Mouse (Mus musculus) embryonic facial prominence, embryonic 13.5 days (tissue): ENCODE results near the gene Tmem101. TPM values are rescaled to one million over a fixed set of nuclear protein-coding genes. Genes with fewer than 3 reads are reported as not detected.

ENCODE experiments used
- ATAC-seq: fragments of 200-750 bp; cut with Nextera tagmentation; 2 replicates; pipeline ENCODE4 v1.8.0; 2017; ENCODE audit warnings: low read depth; ENCODE audit not compliant: insufficient number of reproducible peaks, insufficient read depth, low FRiP score, low TSS enrichment
- H3K27ac ChIP-seq: fragments of 300-500 bp; sonication (generic); 2 replicates; pipeline ENCODE4 v1.5.1; 2015; ENCODE audit warnings: moderate library complexity, mild to moderate bottlenecking, inconsistent platforms
- H3K27me3 ChIP-seq: fragments of 300-500 bp; sonication (generic); 2 replicates; pipeline ENCODE4 v1.6.1; 2015; ENCODE audit warnings: mild to moderate bottlenecking, inconsistent platforms
- H3K36me3 ChIP-seq: fragments of 300-500 bp; sonication (generic); 2 replicates; pipeline ENCODE4 v1.6.1; 2015; ENCODE audit warnings: mild to moderate bottlenecking, inconsistent platforms
- H3K4me1 ChIP-seq: fragments of 300-500 bp; sonication (generic); 2 replicates; pipeline ENCODE4 v1.6.1; 2015; ENCODE audit warnings: inconsistent platforms
- H3K4me2 ChIP-seq: fragments of 300-500 bp; sonication (generic); 2 replicates; pipeline ENCODE4 v1.6.1; 2015; ENCODE audit warnings: moderate library complexity, mild to moderate bottlenecking, inconsistent platforms
- H3K4me3 ChIP-seq: fragments of 300-500 bp; sonication (generic); 2 replicates; pipeline ENCODE4 v1.5.1; 2015; ENCODE audit warnings: mild to moderate bottlenecking, inconsistent platforms
- H3K9ac ChIP-seq: fragments of 300-500 bp; sonication (generic); 2 replicates; pipeline ENCODE4 v1.6.1; 2015; ENCODE audit warnings: mild to moderate bottlenecking, inconsistent platforms
- H3K9me3 ChIP-seq: fragments of 300-500 bp; sonication (generic); 2 replicates; pipeline ENCODE4 v1.6.1; 2016; ENCODE audit warnings: inconsistent platforms
- WGBS: fragments of 180-500 bp; shearing (Covaris S2); methylation state at CpG from one replicate; pipeline ENCODE4 v1.1.7; 2015; ENCODE audit warnings: mixed read lengths; 5-methylcytosine and 5-hydroxymethylcytosine counted together
- polyA plus RNA-seq: library from polyadenylated mRNA; unstranded; fragments of >200 nt; fragmentation: Nextera tagmentation; extraction: Ambion mirVana; gene quantifications from 2 replicates; pipeline ENCODE4 v1.2.1, GENCODE M21; 2015

The Tmem101 gene
- 45.4 and 45.5 TPM in 2 replicates for polyA plus RNA-seq

- Histone ChIP-seq H3K9me3 (no peaks in the 10 kb centered on the region), H3K4me3 (peak within 1 kb of the TSS; percentile 73), H3K4me2 (peak within 1 kb of the TSS; percentile 89), H3K27ac (peak within 1 kb of the TSS; percentile 76), H3K4me1 (peaks cover 10% of the 10 kb centered on the region), H3K36me3 (peaks cover 34% of the 10 kb centered on the region), H3K9ac (peak within 1 kb of the TSS; percentile 84), H3K27me3 (no peaks in the 10 kb centered on the region)
- peak; percentile 54; the same call in 1 of the 2 replicates for ATAC-seq
- WGBS: under 1% methylated on average over 37 of the region's 37 CpGs
These were observed at the start of gene Tmem101 for GRCm38 (mm10) chr11:102156039-102156785. Gene Tmem101 (minus strand): TSS chr11:102156404.

- Histone ChIP-seq H3K4me1 (peaks cover 4% of the 10 kb centered on the region; the same call in 1 of the 2 replicates), H3K27ac (no peak overlapping the region), H3K9me3 (no peaks in the 10 kb centered on the region), H3K27me3 (no peaks in the 10 kb centered on the region), H3K36me3 (peaks cover 97% of the 10 kb centered on the region), H3K4me2 (no peak overlapping the region), H3K4me3 (no peak overlapping the region), H3K9ac (no peak overlapping the region)
- ATAC-seq: no peak
- WGBS: 74% methylated on average over 12 of the region's 12 CpGs
These were observed 45.2 kb upstream of the Tmem101 start for GRCm38 (mm10) chr11:102201408-102201821.

GRCm38 (mm10) chr11:102199856-102200255 is 43.7 kb upstream of the Tmem101 start:
- H3K27me3 ChIP-seq: no peaks in the 10 kb centered on the region
- H3K9ac ChIP-seq: no peak overlapping the region
- H3K4me2 ChIP-seq: no peak overlapping the region
- H3K9me3 ChIP-seq: no peaks in the 10 kb centered on the region
- no peak for ATAC-seq
- H3K36me3 ChIP-seq: peaks cover 98% of the 10 kb centered on the region
- no peak overlapping the region for H3K4me3 ChIP-seq
- 0 out of 2 replicates have a peak, but pooled peaks cover 3% of the 10 kb centered on the region for H3K4me1 ChIP-seq
- no peak overlapping the region for H3K27ac ChIP-seq
- 64% methylated on average over 9 of the region's 9 CpGs for WGBS

GRCm38 (mm10) chr11:102198245-102198644 is 42.0 kb upstream of the Tmem101 start:
- H3K4me1 ChIP-seq: 0 out of 2 replicates have a peak, but pooled peaks cover 3% of the 10 kb centered on the region
- WGBS: 78% methylated on average over 6 of the region's 6 CpGs
- no peak for ATAC-seq
- H3K27me3 ChIP-seq: no peaks in the 10 kb centered on the region
- H3K9me3 ChIP-seq: no peaks in the 10 kb centered on the region
- H3K4me2 ChIP-seq: no peak overlapping the region
- H3K27ac ChIP-seq: no peak overlapping the region
- no peak overlapping the region for H3K4me3 ChIP-seq
- peaks cover 97% of the 10 kb centered on the region for H3K36me3 ChIP-seq
- H3K9ac ChIP-seq: no peak overlapping the region

GRCm38 (mm10) chr11:102196018-102196797 is 40.0 kb upstream of the Tmem101 start:
- no peak overlapping the region for H3K9ac ChIP-seq
- H3K9me3 ChIP-seq: no peaks in the 10 kb centered on the region
- H3K27me3 ChIP-seq: no peaks in the 10 kb centered on the region
- 84% methylated on average over 21 of the region's 21 CpGs for WGBS
- H3K36me3 ChIP-seq: peaks cover 93% of the 10 kb centered on the region
- peaks cover 2% of the 10 kb centered on the region; the same call in 1 of the 2 replicates for H3K4me1 ChIP-seq
- H3K4me3 ChIP-seq: no peak overlapping the region
- H3K4me2 ChIP-seq: no peak overlapping the region
- no peak overlapping the region for H3K27ac ChIP-seq
- ATAC-seq: no peak

- Histone ChIP-seq H3K9me3 (no peaks in the 10 kb centered on the region), H3K36me3 (peaks cover 69% of the 10 kb centered on the region), H3K4me1 (peaks cover 17% of the 10 kb centered on the region), H3K27me3 (no peaks in the 10 kb centered on the region), H3K9ac (no peak overlapping the region), H3K4me2 (no peak overlapping the region), H3K4me3 (no peak overlapping the region), H3K27ac (no peak overlapping the region)
- 85% methylated on average over 9 of the region's 9 CpGs for WGBS
- no peak for ATAC-seq
These were observed 37.6 kb upstream of the Tmem101 start for GRCm38 (mm10) chr11:102193657-102194440.

GRCm38 (mm10) chr11:102190848-102191247 is 34.6 kb upstream of the Tmem101 start:
- H3K4me2 ChIP-seq: peak overlapping the region; percentile 88
- no peaks in the 10 kb centered on the region for H3K9me3 ChIP-seq
- peak overlapping the region; percentile 69; the same call in 1 of the 2 replicates for H3K27ac ChIP-seq
- peaks cover 39% of the 10 kb centered on the region for H3K36me3 ChIP-seq
- peak overlapping the region; percentile 75 for H3K9ac ChIP-seq
- H3K4me3 ChIP-seq: peak overlapping the region; percentile 63
- ATAC-seq: no peak
- 33% methylated on average over 4 of the region's 4 CpGs for WGBS
- peaks cover 21% of the 10 kb centered on the region for H3K4me1 ChIP-seq
- H3K27me3 ChIP-seq: no peaks in the 10 kb centered on the region

- Histone ChIP-seq H3K9me3 (no peaks in the 10 kb centered on the region), H3K4me1 (peaks cover 25% of the 10 kb centered on the region), H3K27ac (peak within 1 kb of the TSS; percentile 69; the same call in 1 of the 2 replicates), H3K27me3 (no peaks in the 10 kb centered on the region), H3K36me3 (peaks cover 28% of the 10 kb centered on the region), H3K9ac (peak within 1 kb of the TSS; percentile 75), H3K4me3 (peak within 1 kb of the TSS; percentile 63), H3K4me2 (peak within 1 kb of the TSS; percentile 88)
- WGBS: 1% methylated on average over 50 of the region's 50 CpGs
- peak; percentile 81 for ATAC-seq
These were observed 33.5 kb upstream of the Tmem101 start, which contains the start of gene G6pc3 for GRCm38 (mm10) chr11:102189461-102190436. Gene G6pc3 (plus strand): TSS chr11:102189620.

GRCm38 (mm10) chr11:102188980-102189379 is 32.8 kb upstream of the Tmem101 start:
- Histone ChIP-seq H3K9ac (peak overlapping the region; percentile 75; the same call in 1 of the 2 replicates), H3K4me3 (peak overlapping the region; percentile 63), H3K27ac (0 out of 2 replicates have a peak overlapping the region, but pooled peaks have one; percentile 69), H3K9me3 (no peaks in the 10 kb centered on the region), H3K4me1 (peaks cover 28% of the 10 kb centered on the region), H3K4me2 (peak overlapping the region; percentile 88), H3K27me3 (no peaks in the 10 kb centered on the region), H3K36me3 (peaks cover 22% of the 10 kb centered on the region)
- 68% methylated on average over 6 of the region's 6 CpGs for WGBS
- no peak for ATAC-seq

GRCm38 (mm10) chr11:102186235-102186634 is 30.0 kb upstream of the Tmem101 start:
- H3K4me1 ChIP-seq: peaks cover 36% of the 10 kb centered on the region
- no peak overlapping the region for H3K4me2 ChIP-seq
- peaks cover 15% of the 10 kb centered on the region for H3K36me3 ChIP-seq
- no peaks in the 10 kb centered on the region for H3K9me3 ChIP-seq
- H3K27me3 ChIP-seq: no peaks in the 10 kb centered on the region
- H3K9ac ChIP-seq: no peak overlapping the region
- H3K4me3 ChIP-seq: no peak overlapping the region
- H3K27ac ChIP-seq: no peak overlapping the region
- WGBS: 84% methylated on average over 1 of the region's 1 CpGs
- no peak for ATAC-seq
